Mouse (Mus musculus): Measurements from ENCODE around the gene Setd3. TPM values are rescaled to one million over a fixed set of nuclear protein-coding genes. Genes with fewer than 3 reads are reported as not detected.
"Not testable (repeated sequence)": the region's sequence is repeated elsewhere in the genome, so short reads cannot be mapped to it uniquely, and the experiment has no call there.

The Setd3 gene
- polyA plus RNA-seq, 1 experiment from 2014 or later, result 94.2 TPM

- peaks cover 6% of the 10 kb centered on the region; the same call in 1 of the 2 replicates for H3K4me1 ChIP-seq (replicated peaks)
- H3K4me3 ChIP-seq (replicated peaks), result no peak overlapping the region
- WGBS, result 78% methylated on average over 4 of the region's 4 CpGs
- H3K36me3 ChIP-seq, result peaks cover 67% of the 10 kb centered on the region
- no peak overlapping the region for H3K4me2 ChIP-seq
- H3K9ac ChIP-seq (replicated peaks), result no peak overlapping the region
- no peak overlapping the region for H3K27ac ChIP-seq
- H3K27me3 ChIP-seq, result no peaks in the 10 kb centered on the region
- no peaks in the 10 kb centered on the region for H3K9me3 ChIP-seq
- no peak for ATAC-seq (ENCODE audit: insufficient number of reproducible peaks, insufficient read depth, low FRiP score, low TSS enrichment, low read depth)
These were observed 69.4 kb downstream of the Setd3 start for GRCm38 (mm10) chr12:108109732-108110131.

- not testable (repeated sequence) for H3K9ac ChIP-seq (replicated peaks); H3K27ac ChIP-seq; H3K9me3 ChIP-seq; H3K4me2 ChIP-seq; H3K4me1 ChIP-seq (replicated peaks); ATAC-seq (ENCODE audit: insufficient number of reproducible peaks, insufficient read depth, low FRiP score, low TSS enrichment, low read depth); H3K4me3 ChIP-seq (replicated peaks); H3K27me3 ChIP-seq
- H3K36me3 ChIP-seq, result peaks cover 59% of the 10 kb centered on the region
- WGBS, result 86% methylated on average over 7 of the region's 7 CpGs
These were observed 70.5 kb downstream of the Setd3 start for GRCm38 (mm10) chr12:108108591-108108990.

- 26% methylated on average over 6 of the region's 6 CpGs for whole genome bisulfite sequencing
- H3K4me3 ChIP-seq (replicated peaks), result no peak overlapping the region
- no peak overlapping the region for H3K27ac ChIP-seq
- no peak for ATAC-seq (ENCODE audit: insufficient number of reproducible peaks, insufficient read depth, low FRiP score, low TSS enrichment, low read depth)
- H3K4me1 ChIP-seq (replicated peaks), result peaks cover 15% of the 10 kb centered on the region
- H3K9me3 ChIP-seq, result no peaks in the 10 kb centered on the region
- H3K4me2 ChIP-seq, result no peak overlapping the region
- H3K36me3 ChIP-seq, result peaks cover 27% of the 10 kb centered on the region
- peaks cover 3% of the 10 kb centered on the region; the same call in 1 of the 2 replicates for H3K27me3 ChIP-seq
- H3K9ac ChIP-seq (replicated peaks), result no peak overlapping the region
These were observed 75.8 kb downstream of the Setd3 start for GRCm38 (mm10) chr12:108103292-108103691.

- WGBS, result 68% methylated on average over 2 of the region's 2 CpGs
- no peaks in the 10 kb centered on the region for H3K9me3 ChIP-seq
- peaks cover 3% of the 10 kb centered on the region; the same call in 1 of the 2 replicates for H3K27me3 ChIP-seq
- no peak overlapping the region for H3K9ac ChIP-seq (replicated peaks)
- ATAC-seq (ENCODE audit: insufficient number of reproducible peaks, insufficient read depth, low FRiP score, low TSS enrichment, low read depth), result no peak
- H3K4me3 ChIP-seq (replicated peaks), result no peak overlapping the region
- peaks cover 19% of the 10 kb centered on the region for H3K4me1 ChIP-seq (replicated peaks)
- H3K36me3 ChIP-seq, result peaks cover 17% of the 10 kb centered on the region
- no peak overlapping the region for H3K4me2 ChIP-seq
- H3K27ac ChIP-seq, result no peak overlapping the region
These were observed 77.0 kb downstream of the Setd3 start for GRCm38 (mm10) chr12:108102119-108102518.

- no peak overlapping the region for H3K4me2 ChIP-seq
- WGBS, result 76% methylated on average over 8 of the region's 8 CpGs
- H3K4me3 ChIP-seq (replicated peaks), result no peak overlapping the region
- peaks cover 3% of the 10 kb centered on the region for H3K36me3 ChIP-seq
- H3K9ac ChIP-seq (replicated peaks), result no peak overlapping the region
- ATAC-seq (ENCODE audit: insufficient number of reproducible peaks, insufficient read depth, low FRiP score, low TSS enrichment, low read depth), result no peak
- H3K27ac ChIP-seq, result no peak overlapping the region
- H3K27me3 ChIP-seq, result peaks cover 3% of the 10 kb centered on the region; the same call in 1 of the 2 replicates
- H3K4me1 ChIP-seq (replicated peaks), result peaks cover 19% of the 10 kb centered on the region
- no peaks in the 10 kb centered on the region for H3K9me3 ChIP-seq
These were observed 78.9 kb downstream of the Setd3 start for GRCm38 (mm10) chr12:108100181-108100580.

- Histone ChIP-seq H3K4me3 (replicated peaks) (no peak overlapping the region), H3K9ac (replicated peaks) (no peak overlapping the region), H3K27me3 (peaks cover 3% of the 10 kb centered on the region; the same call in 1 of the 2 replicates), H3K4me1 (replicated peaks) (peaks cover 15% of the 10 kb centered on the region), H3K4me2 (0 out of 2 replicates have a peak overlapping the region, but pooled peaks have one; percentile 8), H3K36me3 (no peaks in the 10 kb centered on the region), H3K9me3 (no peaks in the 10 kb centered on the region), H3K27ac (0 out of 2 replicates have a peak overlapping the region, but pooled peaks have one; percentile 8)
- no peak for ATAC-seq (ENCODE audit: insufficient number of reproducible peaks, insufficient read depth, low FRiP score, low TSS enrichment, low read depth)
- 50% methylated on average over 18 of the region's 18 CpGs for WGBS
These were observed 80.7 kb downstream of the Setd3 start for GRCm38 (mm10) chr12:108098201-108098980.

- no peaks in the 10 kb centered on the region for H3K36me3 ChIP-seq
- H3K27me3 ChIP-seq, result peaks cover 3% of the 10 kb centered on the region; the same call in 1 of the 2 replicates
- H3K9ac ChIP-seq (replicated peaks), result no peak overlapping the region
- no peak overlapping the region for H3K27ac ChIP-seq
- ATAC-seq (ENCODE audit: insufficient number of reproducible peaks, insufficient read depth, low FRiP score, low TSS enrichment, low read depth), result no peak
- no peaks in the 10 kb centered on the region for H3K9me3 ChIP-seq
- WGBS, result 92% methylated on average over 8 of the region's 8 CpGs
- no peak overlapping the region for H3K4me2 ChIP-seq
- H3K4me3 ChIP-seq (replicated peaks), result no peak overlapping the region
- peaks cover 11% of the 10 kb centered on the region for H3K4me1 ChIP-seq (replicated peaks)
These were observed 81.5 kb downstream of the Setd3 start for GRCm38 (mm10) chr12:108097643-108098042.

- 73% methylated on average over 9 of the region's 9 CpGs for WGBS
- Histone ChIP-seq H3K4me2 (no peak overlapping the region), H3K9ac (replicated peaks) (no peak overlapping the region), H3K27ac (no peak overlapping the region), H3K36me3 (no peaks in the 10 kb centered on the region), H3K9me3 (no peaks in the 10 kb centered on the region), H3K4me3 (replicated peaks) (no peak overlapping the region), H3K4me1 (replicated peaks) (no peaks in the 10 kb centered on the region), H3K27me3 (no peaks in the 10 kb centered on the region)
- no peak for ATAC-seq (ENCODE audit: insufficient number of reproducible peaks, insufficient read depth, low FRiP score, low TSS enrichment, low read depth)
These were observed 90.9 kb downstream of the Setd3 start for GRCm38 (mm10) chr12:108088253-108088652.

GRCm38 (mm10) chr12:108087489-108087888, 91.6 kb downstream of the Setd3 start:
- ATAC-seq (ENCODE audit: insufficient number of reproducible peaks, insufficient read depth, low FRiP score, low TSS enrichment, low read depth), result no peak
- WGBS, result 74% methylated on average over 2 of the region's 2 CpGs

GRCm38 (mm10) chr12:108078122-108078752, 100.9 kb downstream of the Setd3 start:
- ATAC-seq (ENCODE audit: insufficient number of reproducible peaks, insufficient read depth, low FRiP score, low TSS enrichment, low read depth), result no peak
- Histone ChIP-seq H3K4me3 (replicated peaks) (no peak overlapping the region), H3K27ac (no peak overlapping the region), H3K9ac (replicated peaks) (no peak overlapping the region), H3K4me1 (replicated peaks) (peaks cover 4% of the 10 kb centered on the region), H3K4me2 (no peak overlapping the region), H3K9me3 (no peaks in the 10 kb centered on the region), H3K36me3 (no peaks in the 10 kb centered on the region), H3K27me3 (no peaks in the 10 kb centered on the region)
- WGBS, result 65% methylated on average over 10 of the region's 10 CpGs

More at GRCm38 (mm10) chr12:108087489-108087888, 91.6 kb downstream of the Setd3 start:
- Histone ChIP-seq H3K36me3 (no peaks in the 10 kb centered on the region), H3K27me3 (no peaks in the 10 kb centered on the region), H3K9ac (replicated peaks) (no peak overlapping the region), H3K4me1 (replicated peaks) (no peaks in the 10 kb centered on the region), H3K4me2 (no peak overlapping the region), H3K9me3 (no peaks in the 10 kb centered on the region), H3K4me3 (replicated peaks) (no peak overlapping the region), H3K27ac (no peak overlapping the region)

- no peaks in the 10 kb centered on the region for H3K9me3 ChIP-seq
- H3K4me2 ChIP-seq, result no peak overlapping the region
- no peak overlapping the region for H3K27ac ChIP-seq
- no peaks in the 10 kb centered on the region for H3K27me3 ChIP-seq
- no peaks in the 10 kb centered on the region for H3K36me3 ChIP-seq
- H3K4me1 ChIP-seq (replicated peaks), result peaks cover 24% of the 10 kb centered on the region
- no peak overlapping the region for H3K9ac ChIP-seq (replicated peaks)
- no peak overlapping the region for H3K4me3 ChIP-seq (replicated peaks)
- ATAC-seq (ENCODE audit: insufficient number of reproducible peaks, insufficient read depth, low FRiP score, low TSS enrichment, low read depth), result no peak
- 71% methylated on average over 5 of the region's 5 CpGs for WGBS
These were observed 106.2 kb downstream of the Setd3 start for GRCm38 (mm10) chr12:108072907-108073306.
